In the genomic region with DNA sequence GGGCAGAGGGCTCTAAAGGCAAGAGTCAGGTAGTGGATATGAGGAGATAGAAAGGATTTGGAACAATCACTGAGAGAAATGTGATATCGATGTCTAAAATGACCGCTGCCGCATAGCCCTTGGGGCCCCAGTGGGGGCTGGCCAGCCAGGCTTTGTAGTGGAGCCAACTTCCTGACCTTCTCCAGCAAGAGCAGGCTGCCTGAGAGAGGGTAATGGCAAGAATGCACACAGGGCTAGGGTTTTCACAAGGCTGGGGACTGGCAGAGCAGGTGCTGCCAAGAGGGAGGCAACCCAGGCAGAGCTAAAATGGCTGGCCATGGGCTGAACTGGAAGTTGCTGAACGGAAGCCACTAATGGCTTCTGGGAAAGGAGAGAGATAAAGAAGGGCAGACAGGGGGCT, we compare ENCODE assay signal across 22 mouse cellular contexts. TPM values are rescaled to one million over a fixed set of nuclear protein-coding genes. Genes with fewer than 3 reads are reported as not detected.
DNase-seq lines count a peak whose midpoint lies in the region; ATAC-seq lines count a peak whose summit lies in the region.
"Had no signal": no experiment of that assay in that cellular context is flagged by ENCODE, and none has a peak within 500 bp of the region (broad histone marks: within the 10 kb centered on the region; RNA-seq: fewer than 3 reads in every experiment).

No protein-coding gene starts in this region.

- no peak overlapping the region for H3K4me2 ChIP-seq in heart, embryonic 11.5 days
- peak overlapping the region; percentile 9; the same call in 1 of the 2 replicates for H3K4me2 ChIP-seq in heart, embryonic 16.5 days (ENCODE audit: low read depth, low read length)
- H3K4me2 ChIP-seq: forebrain, embryonic 15.5 days; limb, embryonic 12.5 days; liver, embryonic 15.5 days; midbrain, embryonic 12.5 days had no signal

- no peak overlapping the region for H3K27ac ChIP-seq in heart, embryonic 11.5 days (ENCODE audit: low read depth, low read length)
- peak overlapping the region; percentile 35 for H3K27ac ChIP-seq in heart, embryonic 16.5 days (ENCODE audit: low read length)
- H3K27ac ChIP-seq: forebrain, embryonic 15.5 days; limb, embryonic 12.5 days; liver, embryonic 15.5 days; midbrain, embryonic 12.5 days had no signal

- ATAC-seq in heart, embryonic 11.5 days (replicated peaks; ENCODE audit: insufficient number of reproducible peaks, low FRiP score, low TSS enrichment), result no peak
- ATAC-seq in heart, embryonic 16.5 days (replicated peaks; ENCODE audit: extremely low read depth, insufficient read depth, low FRiP score), result peak; percentile 52
- no peak for ATAC-seq in erythroblast, adult 5-6 weeks (replicated peaks; ENCODE audit: low FRiP score, poor library complexity, severe bottlenecking)
- ATAC-seq: forebrain, embryonic 15.5 days; hindbrain, embryonic 16.5 days had no signal

- no peaks in the 10 kb centered on the region; the same call in 1 of the 2 replicates for H3K4me1 ChIP-seq in heart, embryonic 11.5 days (ENCODE audit: control insufficient read depth, insufficient read depth, low read length)
- peaks cover 6% of the 10 kb centered on the region for H3K4me1 ChIP-seq in heart, embryonic 16.5 days (ENCODE audit: control insufficient read depth, insufficient read depth, low read length)
- H3K4me1 ChIP-seq: forebrain, embryonic 15.5 days; limb, embryonic 12.5 days; liver, embryonic 15.5 days; midbrain, embryonic 12.5 days had no signal

- no peak overlapping the region for H3K9ac ChIP-seq in heart, embryonic 11.5 days (ENCODE audit: low read depth, low read length)
- H3K9ac ChIP-seq in heart, embryonic 16.5 days (ENCODE audit: low read length), result no peak overlapping the region
- H3K9ac ChIP-seq: forebrain, embryonic 15.5 days; limb, embryonic 12.5 days; liver, embryonic 15.5 days; midbrain, embryonic 12.5 days had no signal

- WGBS in heart, embryonic 11.5 days (ENCODE audit: insufficient replicate concordance), result 75% methylated on average over 4 of the region's 4 CpGs
- 52% methylated on average over 4 of the region's 4 CpGs for WGBS in heart, embryonic 16.5 days

- DNase-seq in heart, adult 11 months, result peak; percentile 70
- peak; percentile 19 for DNase-seq in 416B (ENCODE audit: low read depth)
- DNase-seq in adrenal gland, postnatal 14 days, result peak; percentile 61
- no peak for DNase-seq in kidney, adult 8-10 months
- DNase-seq: cerebellum, postnatal 14 days; kidney, adult 18-20 months; layer of hippocampus, postnatal 36 days; thymus, postnatal 36 days had no signal

- no peaks in the 10 kb centered on the region for H3K36me3 ChIP-seq in heart, embryonic 11.5 days (ENCODE audit: control insufficient read depth, insufficient read depth, low read length)
- no peaks in the 10 kb centered on the region for H3K36me3 ChIP-seq in heart, embryonic 16.5 days (ENCODE audit: control insufficient read depth, insufficient read depth)
- H3K36me3 ChIP-seq: forebrain, embryonic 15.5 days; limb, embryonic 12.5 days; liver, embryonic 15.5 days; midbrain, embryonic 12.5 days had no signal

- no peaks in the 10 kb centered on the region for H3K27me3 ChIP-seq in heart, embryonic 11.5 days (ENCODE audit: control insufficient read depth, insufficient read depth, low read length)
- H3K27me3 ChIP-seq in heart, embryonic 16.5 days (ENCODE audit: control insufficient read depth, insufficient read depth, low read length), result no peaks in the 10 kb centered on the region
- H3K27me3 ChIP-seq: forebrain, embryonic 15.5 days; limb, embryonic 12.5 days; liver, embryonic 15.5 days; midbrain, embryonic 12.5 days had no signal

- no peaks in the 10 kb centered on the region for H3K9me3 ChIP-seq in heart, embryonic 11.5 days (replicated peaks; ENCODE audit: control insufficient read depth, low read length)
- no peaks in the 10 kb centered on the region for H3K9me3 ChIP-seq in heart, embryonic 16.5 days (replicated peaks; ENCODE audit: control insufficient read depth, low read length)
- H3K9me3 ChIP-seq: forebrain, embryonic 15.5 days; limb, embryonic 12.5 days; liver, embryonic 15.5 days; midbrain, embryonic 12.5 days had no signal

- H3K4me3 ChIP-seq in heart, embryonic 11.5 days (ENCODE audit: low read depth, low read length), result no peak overlapping the region
- no peak overlapping the region for H3K4me3 ChIP-seq in heart, embryonic 16.5 days (ENCODE audit: low read length)
- H3K4me3 ChIP-seq: erythroblast, embryonic 14.5 days; forebrain, embryonic 15.5 days; limb, embryonic 12.5 days; liver, embryonic 15.5 days; midbrain, embryonic 12.5 days; myocyte had no signal

RNA-seq across cellular contexts. Expression of a gene that starts 47.9 kb away (rescaled TPM):
- polyA plus RNA-seq in heart, embryonic 11.5 days (2014; fragmentation: Nextera tagmentation; extraction: Ambion mirVana), result not detected in 2 replicates
- total RNA-seq in adrenal gland, postnatal 14 days (2021), result not detected in 2 replicates
- not detected in 2 replicates for polyA plus RNA-seq in heart, embryonic 16.5 days (2015; fragmentation: Nextera tagmentation; extraction: Ambion mirVana)
- not detected in 2 replicates for total RNA-seq in erythroblast, adult 5-6 weeks (2015; ENCODE audit: low replicate concordance)
- not detected in 2 replicates for total RNA-seq in erythroblast, adult 5-6 weeks (2017; ENCODE audit: low replicate concordance)
- total RNA-seq: adrenal gland, adult 18-20 months; ES-E14; gastrocnemius, postnatal 4 days; layer of hippocampus, postnatal 36 days had no signal
- polyA plus RNA-seq: erythroblast, embryonic 14.5 days; forebrain, embryonic 15.5 days; hindbrain, embryonic 16.5 days; large intestine, adult 2 months; limb, embryonic 12.5 days; liver, embryonic 15.5 days; midbrain, embryonic 12.5 days; myocyte had no signal

RNA-seq across cellular contexts. Expression of a gene that starts 49.2 kb away (rescaled TPM):
- 51.1 and 54.2 TPM in 2 replicates for polyA plus RNA-seq in heart, embryonic 11.5 days (2014; fragmentation: Nextera tagmentation; extraction: Ambion mirVana)
- total RNA-seq in adrenal gland, postnatal 14 days (2021), result 25.5 and 27.0 TPM in 2 replicates
- polyA plus RNA-seq in heart, embryonic 16.5 days (2015; fragmentation: Nextera tagmentation; extraction: Ambion mirVana), result 56.9 and 71.6 TPM in 2 replicates
- total RNA-seq in erythroblast, adult 5-6 weeks (2015; ENCODE audit: low replicate concordance), result 67.1 and 79.0 TPM in 2 replicates
- total RNA-seq in erythroblast, adult 5-6 weeks (2017; ENCODE audit: low replicate concordance), result 71.8 and 76.8 TPM in 2 replicates

RNA-seq across cellular contexts. Expression of a gene that starts 51.5 kb away (rescaled TPM):
- polyA plus RNA-seq in heart, embryonic 11.5 days (2014; fragmentation: Nextera tagmentation; extraction: Ambion mirVana), result 21.3 and 26.0 TPM in 2 replicates
- total RNA-seq in adrenal gland, postnatal 14 days (2021), result 8.1 and 8.2 TPM in 2 replicates
- 21.4 and 24.5 TPM in 2 replicates for polyA plus RNA-seq in heart, embryonic 16.5 days (2015; fragmentation: Nextera tagmentation; extraction: Ambion mirVana)
- 6.5 and 9.0 TPM in 2 replicates for total RNA-seq in erythroblast, adult 5-6 weeks (2015; ENCODE audit: low replicate concordance)
- 2.9 and 3.0 TPM in 2 replicates for total RNA-seq in erythroblast, adult 5-6 weeks (2017; ENCODE audit: low replicate concordance)

Comparison
In these comparisons a context has a peak if more than half of its experiments do, and no peak if none do; other contexts are left out.
1. DNase-seq: peak in heart, adult 11 months (single experiment), 416B (single experiment) and adrenal gland, postnatal 14 days (single experiment); none in kidney, adult 8-10 months (0 of 2).